Mouse (Mus musculus): Measurements from ENCODE around the gene Ttc39d.

DNA sequence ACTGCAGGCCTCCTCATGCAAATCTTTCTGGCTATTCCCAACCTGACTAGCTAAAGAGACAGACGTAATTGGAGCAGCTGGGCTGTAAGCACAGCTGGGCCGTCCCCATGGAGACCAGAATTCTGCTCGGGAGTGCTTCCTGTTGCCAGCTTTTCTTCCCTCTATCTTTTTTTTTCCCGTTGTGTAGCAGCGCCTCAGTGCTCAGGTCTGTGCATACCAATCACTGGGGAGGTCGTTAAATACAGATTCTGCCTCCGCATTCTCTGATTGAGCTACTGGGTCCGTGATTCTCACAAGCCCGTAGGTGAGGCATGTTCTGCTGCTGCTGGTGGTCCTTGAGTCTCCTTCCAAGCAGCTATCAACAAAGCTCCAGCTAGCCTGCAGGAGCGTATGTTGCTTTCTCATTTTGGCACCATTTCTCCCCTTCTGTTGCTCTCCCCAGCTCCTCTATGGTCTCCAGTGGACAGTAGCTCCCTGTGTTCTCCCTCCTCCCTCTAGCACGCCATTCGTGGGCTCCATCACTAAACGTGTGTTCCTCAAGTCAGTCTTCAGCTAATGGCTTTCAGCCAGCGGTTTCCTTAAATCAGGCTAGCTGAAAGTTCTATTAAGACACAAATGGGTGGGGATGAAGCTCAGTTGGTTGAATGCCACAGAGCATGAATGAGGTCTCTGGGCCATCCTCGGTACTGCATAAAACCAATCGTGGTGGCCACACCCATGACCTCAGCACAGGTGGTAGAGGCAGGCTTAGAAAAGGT is 38.7 kb upstream of the Ttc39d start:
- TF ChIP-seq CTCF (IDR thresholded peaks at IDR 0.05; ENCODE audit: borderline replicate concordance, insufficient read depth, low read length) (no peak), POLR2A (IDR thresholded peaks at IDR 0.05; ENCODE audit: low read depth, low read length) (no peak)

All from embryonic fibroblast, embryonic 13.5 days (primary cell).